Mouse (Mus musculus) adrenal gland, postnatal 25 days (tissue): ENCODE measurements around the gene Gm21992. TPM values are rescaled to one million over a fixed set of nuclear protein-coding genes. Genes with fewer than 3 reads are reported as not detected.
A peak's percentile ranks its signal among the peaks of the same experiment; 100 is the strongest.
"Not testable (repeated sequence)": the region's sequence is repeated elsewhere in the genome, so short reads cannot be mapped to it uniquely, and the experiment has no call there.

Source experiments
- DNase-seq: peaks from one replicate; pipeline ENCODE4 v3.0.0; 2021; ENCODE audit warnings: mixed read lengths
- total RNA-seq: library from RNA; stranded (reverse); gene quantifications from 2 replicates; pipeline ENCODE4 v1.2.3, GENCODE M21; 2021

The Gm21992 gene
- total RNA-seq, 1 experiment from 2014 or later: 30.2 TPM

DNA sequence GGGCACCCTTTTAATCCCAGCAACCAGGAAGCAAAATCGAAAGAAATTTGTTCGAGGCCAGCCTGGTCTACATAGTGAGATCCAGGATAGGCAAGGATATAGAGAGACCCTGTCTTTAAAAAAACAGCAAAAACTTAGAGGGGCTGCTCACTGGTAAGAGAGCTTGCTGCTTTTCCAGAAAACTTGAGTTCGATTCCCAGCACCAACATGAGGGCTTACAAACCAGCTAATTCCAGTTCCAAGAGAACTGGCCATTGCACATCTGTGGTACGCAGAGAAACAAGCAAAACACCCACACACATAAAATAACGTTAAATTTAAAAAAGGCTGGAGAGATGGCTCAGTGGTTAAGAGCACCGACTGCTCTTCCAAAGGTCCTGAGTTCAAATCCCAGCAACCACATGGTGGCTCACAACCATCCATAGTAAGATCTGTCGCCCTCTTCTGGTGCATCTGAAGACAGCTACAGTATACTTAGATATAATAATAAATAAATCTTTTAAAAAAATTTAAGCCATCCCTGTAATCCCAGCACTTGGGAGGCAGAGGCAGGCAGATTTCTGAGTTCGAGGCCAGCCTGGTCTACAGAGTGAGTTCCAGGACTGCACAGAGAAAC lies 1.0 kb upstream of the Gm21992 start:
- DNase-seq: not testable (repeated sequence)

DNA sequence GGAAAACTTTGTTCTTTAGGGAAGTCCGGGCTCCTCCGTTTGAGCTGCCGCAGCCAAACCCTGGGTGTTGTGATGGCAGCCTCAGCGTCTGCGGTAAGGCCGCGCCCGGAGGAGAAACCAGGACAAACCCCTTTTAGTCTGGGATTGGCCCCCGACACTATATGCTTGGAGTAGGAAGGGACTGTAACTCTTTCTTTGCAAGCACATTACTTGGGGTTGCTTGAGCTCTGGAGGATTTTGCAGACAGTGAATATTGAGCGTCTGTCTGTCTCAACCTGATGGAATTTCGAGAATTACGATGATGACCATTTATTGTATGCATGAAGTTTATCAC lies 464 bp upstream of the Gm21992 start:
- no peak for DNase-seq

GRCm38 (mm10) chr19:4810746-4811062 lies 708 bp downstream of the Gm21992 start:
- no peak for DNase-seq

DNA sequence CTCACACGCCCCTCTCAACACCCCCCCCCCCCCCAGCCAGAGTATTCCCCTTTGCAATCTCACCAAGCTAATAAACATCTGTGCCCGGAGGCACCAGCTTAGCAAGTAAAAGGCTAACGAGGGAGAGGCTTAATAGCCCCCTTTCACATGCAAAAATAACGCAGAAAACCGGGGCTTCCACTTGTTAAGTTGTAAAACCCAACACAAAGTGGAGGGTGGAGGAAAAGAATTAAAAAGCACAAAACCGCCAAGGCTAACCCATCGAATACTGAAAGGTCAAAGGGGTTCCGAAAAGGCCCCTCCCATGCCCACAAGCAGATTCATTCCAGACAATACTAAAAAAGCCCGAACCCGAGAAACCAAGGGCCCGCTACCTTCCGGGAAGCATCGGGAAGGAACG lies 1.1 kb downstream of the Gm21992 start:
- no peak for DNase-seq

- no peak for DNase-seq
These were observed 8.1 kb downstream of the Gm21992 start for GRCm38 (mm10) chr19:4803283-4803682.

DNA sequence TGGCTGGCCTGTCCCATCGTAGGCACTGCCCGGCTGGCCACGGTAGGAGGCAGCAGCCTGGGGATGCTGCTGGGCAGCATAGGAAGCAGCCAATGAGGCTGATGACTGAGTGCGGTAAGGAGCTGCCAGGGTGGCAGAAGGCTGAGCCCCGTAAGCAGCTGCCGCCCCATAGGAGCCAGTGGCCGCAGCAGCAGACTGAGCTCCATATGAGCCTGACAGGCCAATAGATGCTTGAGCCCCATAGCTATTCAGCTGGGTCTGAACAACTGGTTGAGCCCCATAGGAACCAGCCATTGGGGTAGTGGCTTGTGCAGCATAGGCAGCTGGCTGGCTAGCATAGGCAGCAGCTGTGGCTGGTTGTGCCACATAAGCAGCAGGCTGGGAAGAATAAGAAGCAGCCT lies 8.7 kb downstream of the Gm21992 start:
- DNase-seq: no peak

- no peak for DNase-seq
These were observed 12.3 kb downstream of the Gm21992 start for GRCm38 (mm10) chr19:4799083-4799482.

DNA sequence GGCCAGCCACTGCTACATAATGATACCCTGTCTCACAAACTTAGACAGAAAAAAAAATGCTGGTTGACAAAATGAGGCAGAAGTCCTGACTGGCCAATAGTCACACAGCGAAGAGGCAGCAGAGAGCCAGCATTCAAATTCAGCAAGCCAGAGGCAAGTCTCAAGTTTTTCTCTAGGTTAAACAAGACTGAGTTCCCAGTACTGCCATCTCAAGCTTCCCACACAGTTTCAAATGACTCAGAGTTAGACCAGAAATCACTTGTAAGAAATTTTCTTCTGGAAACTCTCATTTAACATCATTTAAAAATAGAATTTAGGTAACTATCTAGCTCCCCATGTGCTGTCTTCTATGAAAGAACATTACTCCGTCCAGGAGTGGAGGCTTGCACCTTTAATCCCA lies 13.6 kb downstream of the Gm21992 start:
- no peak for DNase-seq

DNA sequence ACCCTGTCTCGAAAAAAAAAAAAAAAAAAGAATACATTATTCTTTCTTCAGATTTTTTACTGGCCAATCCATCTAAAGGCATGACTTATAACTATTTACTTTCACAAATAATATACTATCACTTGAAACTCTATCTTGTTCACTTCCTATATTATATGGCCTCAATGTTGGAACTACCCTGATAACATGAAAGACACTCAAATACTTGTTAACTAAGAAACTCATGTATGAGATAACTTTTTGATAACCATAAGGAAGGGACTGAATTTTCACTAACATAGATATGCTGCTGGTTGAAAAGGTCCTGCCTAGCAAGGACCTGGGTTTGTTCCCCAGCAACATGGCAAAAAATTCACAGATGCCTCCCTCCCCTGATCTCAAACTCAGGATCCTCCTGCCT lies 15.5 kb downstream of the Gm21992 start:
- DNase-seq: no peak

DNA sequence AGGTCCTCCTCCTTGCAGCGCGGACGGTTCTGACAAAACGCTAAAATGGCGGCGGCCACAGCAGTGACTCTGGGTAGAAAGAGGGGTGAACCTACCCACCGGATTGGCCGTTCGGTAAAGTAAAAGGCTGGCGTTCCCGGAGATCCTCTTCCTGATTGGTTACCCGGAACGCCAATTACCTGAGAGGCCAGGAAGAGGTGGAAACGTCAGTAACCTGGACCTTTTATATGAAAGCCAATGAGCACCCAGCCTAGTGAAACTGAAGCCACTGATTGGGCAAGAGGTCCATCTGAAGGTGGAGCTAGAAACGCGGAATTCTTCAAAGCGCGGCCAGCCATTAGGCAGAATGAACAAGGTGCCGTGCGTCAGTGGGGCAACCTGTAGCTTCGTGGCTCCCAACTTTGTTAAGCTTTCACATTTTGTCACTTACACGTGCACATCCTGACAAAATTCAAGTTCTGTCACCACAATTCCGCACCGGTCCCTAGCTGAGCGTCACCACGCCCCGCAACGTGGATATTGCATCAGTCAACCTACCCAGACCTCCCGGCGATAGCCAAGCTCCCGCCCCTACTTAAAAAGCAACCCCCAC lies 17.5 kb downstream of the Gm21992 start, which contains the start of gene Rbm4:
Rbm4 (minus strand) TSS at position 71 of the 592 bp plus-strand sequence.
- peak; percentile 92 for DNase-seq

DNA sequence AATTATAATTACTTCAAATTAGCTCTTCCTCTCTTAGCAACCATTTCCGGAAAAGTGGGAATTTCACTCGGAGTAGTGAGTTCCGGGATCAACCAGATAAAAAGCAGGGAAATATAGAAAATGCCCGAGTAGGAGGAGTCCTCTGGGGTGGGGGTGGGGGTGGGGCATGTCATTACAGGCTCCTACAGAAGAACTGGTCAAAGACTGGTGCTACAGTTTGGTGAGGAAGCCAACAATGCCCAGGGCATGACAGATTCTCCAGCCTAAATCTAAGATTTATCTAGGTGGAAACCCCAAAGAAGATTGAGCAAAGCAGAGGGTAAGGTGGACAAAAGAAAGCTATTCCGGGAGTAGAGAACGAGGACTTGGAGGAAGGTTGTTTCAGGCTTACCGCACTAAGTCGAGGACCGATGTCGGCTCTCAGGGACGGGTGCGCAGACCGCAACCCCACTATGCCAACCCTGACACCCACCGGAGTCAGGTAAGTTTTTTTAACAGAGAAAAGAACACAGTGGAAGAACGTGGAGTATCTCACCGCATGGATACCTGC lies 18.1 kb downstream of the Gm21992 start:
- DNase-seq: no peak

DNA sequence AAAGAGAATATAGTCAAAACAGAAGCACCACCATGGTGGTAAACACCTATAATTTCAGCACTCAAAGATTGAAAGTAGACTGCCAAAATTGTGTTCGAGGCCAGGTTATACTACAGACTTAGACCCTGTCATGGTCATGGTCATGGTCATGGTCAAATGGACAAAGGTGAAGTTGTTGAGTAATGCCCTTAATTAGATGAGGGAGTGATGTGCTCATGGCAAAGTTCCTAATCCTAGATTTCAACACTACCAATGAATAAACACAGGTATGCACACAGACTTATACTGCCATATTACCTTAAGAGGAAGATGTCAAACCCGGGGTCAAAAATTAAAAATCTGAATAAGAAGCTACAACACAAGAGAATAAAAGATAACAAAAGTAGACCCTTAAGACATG lies 25.1 kb downstream of the Gm21992 start:
- DNase-seq: no peak

- DNase-seq: no peak
These were observed 26.2 kb downstream of the Gm21992 start for GRCm38 (mm10) chr19:4785206-4785605.

GRCm38 (mm10) chr19:4782891-4783290 lies 28.5 kb downstream of the Gm21992 start:
- no peak for DNase-seq

DNA sequence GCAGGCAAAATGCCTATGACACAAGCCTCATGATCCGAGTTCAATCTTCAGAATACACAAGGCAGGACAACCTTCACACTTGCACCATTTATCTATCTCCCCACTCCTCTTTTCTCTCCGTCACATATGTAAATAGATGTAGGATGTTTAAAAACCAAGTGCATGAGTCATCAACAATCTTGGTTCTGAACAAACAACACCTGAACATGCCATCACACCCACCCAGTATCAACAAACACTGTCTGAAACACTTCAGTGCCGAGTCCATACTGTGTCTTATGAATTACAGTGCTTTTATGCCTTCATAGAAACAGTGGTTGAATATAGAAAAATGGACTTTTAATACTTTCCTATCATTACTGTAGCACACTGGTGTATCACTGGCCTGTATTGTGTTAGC lies 38.6 kb downstream of the Gm21992 start:
- DNase-seq: no peak

- DNase-seq: no peak
These were observed 43.8 kb downstream of the Gm21992 start for GRCm38 (mm10) chr19:4767507-4768148.

DNA sequence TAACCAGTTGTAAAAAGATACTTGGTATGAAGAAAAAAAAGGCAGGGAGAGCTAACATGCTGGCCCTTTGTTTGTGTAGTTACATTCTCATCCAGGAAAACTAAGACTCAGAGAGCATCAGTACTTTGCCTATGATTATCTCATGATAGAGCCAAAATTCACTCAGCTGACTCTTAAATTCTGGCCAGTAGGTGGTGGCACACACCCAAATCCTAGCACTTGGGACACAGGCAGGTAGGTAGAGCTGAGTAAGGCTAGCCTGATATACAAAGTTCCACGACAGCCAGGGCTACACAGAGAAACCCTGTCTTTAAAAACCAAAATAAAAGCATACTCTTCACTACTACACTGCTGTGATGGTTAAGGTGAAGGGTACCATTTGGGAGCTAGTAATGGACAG lies 48.5 kb downstream of the Gm21992 start:
- DNase-seq: no peak

GRCm38 (mm10) chr19:4760544-4760943 lies 50.9 kb downstream of the Gm21992 start:
- not testable (repeated sequence) for DNase-seq

- DNase-seq: no peak
These were observed 54.5 kb downstream of the Gm21992 start for GRCm38 (mm10) chr19:4756921-4757320.

GRCm38 (mm10) chr19:4756193-4756911 lies 55.1 kb downstream of the Gm21992 start, which contains the start of gene Rbm4b:
TSS of gene Rbm4b (plus strand) at chr19:4756497.
- peak; percentile 98 for DNase-seq

DNA sequence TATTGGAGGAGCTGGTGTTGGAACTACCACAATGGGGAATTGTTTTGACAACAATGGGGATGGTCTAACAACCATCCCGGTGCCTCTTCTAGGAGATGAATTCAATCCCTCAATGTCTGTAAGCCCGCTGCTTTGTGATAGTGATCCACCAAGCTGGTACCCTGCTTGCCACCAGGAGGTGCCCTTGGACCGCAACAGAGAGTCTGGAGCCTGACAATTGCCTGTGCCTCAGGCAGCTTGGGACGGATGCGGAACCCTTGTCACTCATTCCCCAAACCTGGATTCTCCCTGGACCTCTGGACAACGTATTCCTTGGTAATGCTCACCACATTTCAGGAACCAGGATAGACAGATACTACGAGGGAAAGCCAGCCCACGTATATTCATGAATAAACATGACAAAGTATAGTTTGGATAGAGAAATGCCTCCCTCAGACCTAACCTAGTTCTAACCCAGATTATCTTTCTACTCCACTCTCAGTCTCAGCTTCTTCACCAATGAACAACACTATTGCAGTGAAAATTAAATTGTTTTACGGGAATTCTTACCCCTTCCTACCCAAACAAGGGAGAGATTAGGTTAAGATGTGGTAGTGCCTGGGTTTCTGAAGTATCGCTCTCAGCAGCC lies 55.7 kb downstream of the Gm21992 start:
- DNase-seq: peak; percentile 88

- no peak for DNase-seq
These were observed 61.4 kb downstream of the Gm21992 start for GRCm38 (mm10) chr19:4749975-4750374.

DNA sequence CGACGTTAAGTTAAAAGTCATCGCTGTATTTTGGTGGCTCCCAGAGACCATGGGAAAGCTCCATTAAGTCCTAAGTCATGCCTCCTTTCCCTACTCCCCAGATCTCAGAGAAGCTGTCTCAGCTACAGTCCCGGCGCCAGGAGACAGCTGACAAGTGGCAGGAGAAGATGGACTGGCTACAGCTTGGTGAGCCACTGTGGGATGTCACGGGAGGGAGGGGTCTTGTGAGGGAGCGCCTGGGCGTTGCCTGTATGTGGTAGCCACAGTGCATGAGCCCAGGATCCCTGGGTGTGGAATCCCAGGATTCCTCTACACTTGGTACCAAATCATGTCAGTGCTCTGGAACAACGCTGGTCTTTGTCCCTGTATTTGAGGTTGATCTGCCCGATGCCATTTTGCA lies 62.9 kb downstream of the Gm21992 start:
- no peak for DNase-seq
